Mouse (Mus musculus) stomach, embryonic 16.5 days (tissue): ENCODE data around the gene Barhl2. TPM values are rescaled to one million over a fixed set of nuclear protein-coding genes. Genes with fewer than 3 reads are reported as not detected.

Source experiments
- ATAC-seq: fragments of 200-750 bp; cut with Nextera tagmentation; 2 replicates; pipeline ENCODE4 v1.8.0; 2017; ENCODE audit warnings: moderate number of reproducible peaks, moderate TSS enrichment; ENCODE audit not compliant: insufficient read depth, low FRiP score
- H3K27ac ChIP-seq: fragments of 300-500 bp; sonication (generic); 2 replicates; pipeline ENCODE4 v1.5.1; 2014; ENCODE audit warnings: low read length
- H3K27me3 ChIP-seq: fragments of 300-500 bp; sonication (generic); 2 replicates; pipeline ENCODE4 v1.6.1; 2014; ENCODE audit warnings: low read length, control low read depth, mixed read lengths; ENCODE audit not compliant: control insufficient read depth, insufficient read depth
- H3K36me3 ChIP-seq: fragments of 300-500 bp; sonication (generic); 2 replicates; pipeline ENCODE4 v1.6.1; 2014; ENCODE audit warnings: low read length; ENCODE audit not compliant: control insufficient read depth, insufficient read depth
- H3K4me1 ChIP-seq: fragments of 300-500 bp; sonication (generic); 2 replicates; pipeline ENCODE4 v1.6.1; 2014; ENCODE audit warnings: low read length, control low read depth, mixed read lengths; ENCODE audit not compliant: control insufficient read depth, insufficient read depth
- H3K4me2 ChIP-seq: fragments of 300-500 bp; sonication (generic); 2 replicates; pipeline ENCODE4 v1.6.1; 2014; ENCODE audit warnings: low read depth, low read length, mixed read lengths
- H3K4me3 ChIP-seq: fragments of 300-500 bp; sonication (generic); replicated peaks from 2 replicates; pipeline ENCODE4 v1.5.1; 2014; ENCODE audit warnings: mild to moderate bottlenecking, low read length
- H3K9ac ChIP-seq: fragments of 300-500 bp; sonication (generic); 2 replicates; pipeline ENCODE4 v1.6.1; 2014; ENCODE audit warnings: low read length
- H3K9me3 ChIP-seq: fragments of 300-500 bp; sonication (generic); replicated peaks from 2 replicates; pipeline ENCODE4 v1.6.1; 2016; ENCODE audit warnings: low read length, control low read depth; ENCODE audit not compliant: control insufficient read depth
- WGBS: fragments of 180-500 bp; shearing (Covaris S2); extraction: QIAGEN DNeasy Blood & Tissue Kit; methylation state at CpG from one replicate; pipeline ENCODE4 v1.1.7; 2014; 5-methylcytosine and 5-hydroxymethylcytosine counted together
- polyA plus RNA-seq: library from polyadenylated mRNA; unstranded; fragments of >200 nt; fragmentation: Nextera tagmentation; extraction: Ambion mirVana; gene quantifications from 2 replicates; pipeline ENCODE4 v1.2.1, GENCODE M21; 2015

The Barhl2 gene
- polyA plus RNA-seq, 1 experiment from 2014 or later: not detected

GRCm38 (mm10) chr5:106426069-106426468 is 31.9 kb downstream of the Barhl2 start:
- no peaks in the 10 kb centered on the region for H3K36me3 ChIP-seq
- WGBS: 71% methylated on average over 7 of the region's 7 CpGs
- no peak overlapping the region for H3K9ac ChIP-seq
- no peaks in the 10 kb centered on the region for H3K27me3 ChIP-seq
- no peak overlapping the region for H3K4me2 ChIP-seq
- no peak for ATAC-seq
- H3K27ac ChIP-seq: no peak overlapping the region
- no peaks in the 10 kb centered on the region for H3K9me3 ChIP-seq
- no peak overlapping the region for H3K4me3 ChIP-seq
- no peaks in the 10 kb centered on the region for H3K4me1 ChIP-seq

GRCm38 (mm10) chr5:106420871-106421270 is 37.1 kb downstream of the Barhl2 start:
- 77% methylated on average over 8 of the region's 8 CpGs for WGBS

GRCm38 (mm10) chr5:106420370-106420769 is 37.6 kb downstream of the Barhl2 start:
- no peaks in the 10 kb centered on the region for H3K36me3 ChIP-seq

More at GRCm38 (mm10) chr5:106420871-106421270, 37.1 kb downstream of the Barhl2 start:
- ATAC-seq: no peak
- H3K36me3 ChIP-seq: no peaks in the 10 kb centered on the region
- no peak overlapping the region for H3K4me2 ChIP-seq
- no peaks in the 10 kb centered on the region for H3K9me3 ChIP-seq
- H3K4me1 ChIP-seq: no peaks in the 10 kb centered on the region
- H3K9ac ChIP-seq: no peak overlapping the region
- H3K4me3 ChIP-seq: no peak overlapping the region
- no peak overlapping the region for H3K27ac ChIP-seq
- no peaks in the 10 kb centered on the region for H3K27me3 ChIP-seq

GRCm38 (mm10) chr5:106417210-106417609 is 40.8 kb downstream of the Barhl2 start:
- H3K27me3 ChIP-seq: no peaks in the 10 kb centered on the region
- H3K9me3 ChIP-seq: no peaks in the 10 kb centered on the region
- H3K4me2 ChIP-seq: no peak overlapping the region
- H3K9ac ChIP-seq: no peak overlapping the region
- no peak overlapping the region for H3K4me3 ChIP-seq
- no peaks in the 10 kb centered on the region for H3K36me3 ChIP-seq
- H3K4me1 ChIP-seq: no peaks in the 10 kb centered on the region
- H3K27ac ChIP-seq: no peak overlapping the region
- ATAC-seq: no peak
- WGBS: 30% methylated on average over 7 of the region's 7 CpGs

More at GRCm38 (mm10) chr5:106420370-106420769, 37.6 kb downstream of the Barhl2 start:
- no peak overlapping the region for H3K4me2 ChIP-seq
- no peak overlapping the region for H3K4me3 ChIP-seq
- ATAC-seq: no peak
- WGBS: 83% methylated on average over 11 of the region's 11 CpGs
- no peaks in the 10 kb centered on the region for H3K4me1 ChIP-seq
- H3K9me3 ChIP-seq: no peaks in the 10 kb centered on the region
- H3K9ac ChIP-seq: no peak overlapping the region
- no peak overlapping the region for H3K27ac ChIP-seq
- no peaks in the 10 kb centered on the region for H3K27me3 ChIP-seq

GRCm38 (mm10) chr5:106416550-106416949 is 41.4 kb downstream of the Barhl2 start:
- 49% methylated on average over 6 of the region's 6 CpGs for WGBS

GRCm38 (mm10) chr5:106415734-106416133 is 42.2 kb downstream of the Barhl2 start:
- Histone ChIP-seq H3K4me2 (no peak overlapping the region), H3K4me1 (no peaks in the 10 kb centered on the region), H3K9ac (no peak overlapping the region), H3K4me3 (no peak overlapping the region), H3K27ac (no peak overlapping the region), H3K27me3 (no peaks in the 10 kb centered on the region), H3K36me3 (no peaks in the 10 kb centered on the region), H3K9me3 (no peaks in the 10 kb centered on the region)
- WGBS: 79% methylated on average over 6 of the region's 6 CpGs
- ATAC-seq: no peak

More at GRCm38 (mm10) chr5:106416550-106416949, 41.4 kb downstream of the Barhl2 start:
- no peak overlapping the region for H3K27ac ChIP-seq
- H3K27me3 ChIP-seq: no peaks in the 10 kb centered on the region
- H3K4me1 ChIP-seq: no peaks in the 10 kb centered on the region
- H3K4me3 ChIP-seq: no peak overlapping the region
- H3K36me3 ChIP-seq: no peaks in the 10 kb centered on the region
- H3K9ac ChIP-seq: no peak overlapping the region
- no peaks in the 10 kb centered on the region for H3K9me3 ChIP-seq
- ATAC-seq: peak; percentile 25; the same call in 1 of the 2 replicates
- H3K4me2 ChIP-seq: no peak overlapping the region

- Histone ChIP-seq H3K4me1 (no peaks in the 10 kb centered on the region), H3K27ac (no peak overlapping the region), H3K9ac (no peak overlapping the region), H3K4me2 (no peak overlapping the region), H3K9me3 (no peaks in the 10 kb centered on the region), H3K27me3 (no peaks in the 10 kb centered on the region), H3K36me3 (no peaks in the 10 kb centered on the region), H3K4me3 (no peak overlapping the region)
- 64% methylated on average over 2 of the region's 2 CpGs for whole genome bisulfite sequencing
- no peak for ATAC-seq
Observed at GRCm38 (mm10) chr5:106402761-106403160, 55.2 kb downstream of the Barhl2 start.

Other genes with a start within 250 kb of the Barhl2 start
- gene Gm17304, start 150.9 kb upstream of the Barhl2 start, polyA plus RNA-seq: not detected in 2 replicates
- 40.5 and 47.0 TPM in 2 replicates for gene Zfp644, start 239.1 kb upstream of the Barhl2 start, polyA plus RNA-seq